Mouse (Mus musculus): Measurements from ENCODE around the gene Slc11a1.
"Not testable (repeated sequence)": the region's sequence is repeated elsewhere in the genome, so short reads cannot be mapped to it uniquely, and the experiment has no call there.

Slc11a1 gene

GRCm38 (mm10) chr1:74374980-74375379, at the start of gene Slc11a1:
Gene Slc11a1 (plus strand): TSS chr1:74375195.
- no peak for DNase-seq (ENCODE audit: low read depth, low spot score)

GRCm38 (mm10) chr1:74326916-74327315, 48.1 kb upstream of the Slc11a1 start:
- DNase-seq (ENCODE audit: low read depth, low spot score): not testable (repeated sequence)

- DNase-seq (ENCODE audit: low read depth, low spot score): no peak
These were observed 45.0 kb upstream of the Slc11a1 start for GRCm38 (mm10) chr1:74329899-74330431.

GRCm38 (mm10) chr1:74331046-74331681, 43.8 kb upstream of the Slc11a1 start:
- no peak for DNase-seq (ENCODE audit: low read depth, low spot score)

GRCm38 (mm10) chr1:74332241-74332763, 42.7 kb upstream of the Slc11a1 start:
- peak; percentile 92 for DNase-seq (ENCODE audit: low read depth, low spot score)

- DNase-seq (ENCODE audit: low read depth, low spot score): no peak
These were observed 42.1 kb upstream of the Slc11a1 start for GRCm38 (mm10) chr1:74332930-74333329.

GRCm38 (mm10) chr1:74334607-74335006, 40.4 kb upstream of the Slc11a1 start:
- no peak for DNase-seq (ENCODE audit: low read depth, low spot score)

- DNase-seq (ENCODE audit: low read depth, low spot score): no peak
These were observed 40.0 kb upstream of the Slc11a1 start for GRCm38 (mm10) chr1:74335033-74335432.

GRCm38 (mm10) chr1:74335436-74336170, 39.4 kb upstream of the Slc11a1 start:
- DNase-seq (ENCODE audit: low read depth, low spot score): no peak

GRCm38 (mm10) chr1:74337241-74337771, 37.7 kb upstream of the Slc11a1 start:
- DNase-seq (ENCODE audit: low read depth, low spot score): no peak

GRCm38 (mm10) chr1:74338013-74338412, 37.0 kb upstream of the Slc11a1 start:
- no peak for DNase-seq (ENCODE audit: low read depth, low spot score)

- DNase-seq (ENCODE audit: low read depth, low spot score): no peak
These were observed 36.4 kb upstream of the Slc11a1 start for GRCm38 (mm10) chr1:74338626-74339025.

GRCm38 (mm10) chr1:74339917-74340316, 35.1 kb upstream of the Slc11a1 start:
- no peak for DNase-seq (ENCODE audit: low read depth, low spot score)

GRCm38 (mm10) chr1:74340361-74340764, 34.6 kb upstream of the Slc11a1 start:
- no peak for DNase-seq (ENCODE audit: low read depth, low spot score)

- not testable (repeated sequence) for DNase-seq (ENCODE audit: low read depth, low spot score)
These were observed 34.0 kb upstream of the Slc11a1 start for GRCm38 (mm10) chr1:74340992-74341391.

- DNase-seq (ENCODE audit: low read depth, low spot score): no peak
These were observed 33.1 kb upstream of the Slc11a1 start for GRCm38 (mm10) chr1:74341898-74342297.

GRCm38 (mm10) chr1:74342308-74342707, 32.7 kb upstream of the Slc11a1 start:
- no peak for DNase-seq (ENCODE audit: low read depth, low spot score)

GRCm38 (mm10) chr1:74343161-74343560, 31.8 kb upstream of the Slc11a1 start:
- no peak for DNase-seq (ENCODE audit: low read depth, low spot score)

- no peak for DNase-seq (ENCODE audit: low read depth, low spot score)
These were observed 30.7 kb upstream of the Slc11a1 start for GRCm38 (mm10) chr1:74344163-74344916.

- DNase-seq (ENCODE audit: low read depth, low spot score): no peak
These were observed 23.7 kb upstream of the Slc11a1 start for GRCm38 (mm10) chr1:74351185-74351769.

- no peak for DNase-seq (ENCODE audit: low read depth, low spot score)
These were observed 22.4 kb upstream of the Slc11a1 start for GRCm38 (mm10) chr1:74352532-74353096.
